Mouse (Mus musculus) testis, adult 2 months (tissue): ENCODE results near the gene Abcc1.

Experiments used
- CTCF ChIP-seq: fragments of 200-500 bp; IDR thresholded peaks from 2 replicates; pipeline ENCODE4 v1.5.1; 2012; ENCODE audit warnings: low read depth, mild to moderate bottlenecking, inconsistent platforms, low read length, moderate library complexity; ENCODE audit not compliant: control insufficient read depth, insufficient read depth, insufficient replicate concordance
- POLR2A ChIP-seq: fragments of 200-500 bp; IDR thresholded peaks from 2 replicates; pipeline ENCODE4 v1.6.1; 2012; ENCODE audit warnings: low read depth, mild to moderate bottlenecking, inconsistent platforms, low read length, moderate library complexity; ENCODE audit not compliant: control insufficient read depth

- TF ChIP-seq CTCF (no peak), POLR2A (no peak)
Observed at GRCm38 (mm10) chr16:14379888-14380287, 18.5 kb downstream of the Abcc1 start.
